Mouse (Mus musculus) midbrain, embryonic 10.5 days (tissue): ENCODE data around the gene Usp49. TPM values are rescaled to one million over a fixed set of nuclear protein-coding genes. Genes with fewer than 3 reads are reported as not detected.
"Not testable (repeated sequence)": the region's sequence is repeated elsewhere in the genome, so short reads cannot be mapped to it uniquely, and the experiment has no call there.

Source experiments
- DNase-seq: peaks from one replicate; pipeline ENCODE4 v3.0.0-alpha.2; 2017; ENCODE audit warnings: low spot score
- H3K27ac ChIP-seq: fragments of 300-500 bp; sonication (generic); replicated peaks from 2 replicates; pipeline ENCODE4 v1.5.1; 2016; ENCODE audit warnings: mild to moderate bottlenecking
- H3K27me3 ChIP-seq: fragments of 300-500 bp; sonication (generic); 2 replicates; pipeline ENCODE4 v1.6.1; 2016; ENCODE audit warnings: low read depth, mild to moderate bottlenecking; ENCODE audit not compliant: poor library complexity, severe bottlenecking
- H3K36me3 ChIP-seq: fragments of 300-500 bp; sonication (generic); 2 replicates; pipeline ENCODE4 v1.6.1; 2016; ENCODE audit warnings: mild to moderate bottlenecking, moderate library complexity
- H3K4me1 ChIP-seq: fragments of 300-500 bp; sonication (generic); 2 replicates; pipeline ENCODE4 v1.6.1; 2016
- H3K4me3 ChIP-seq: fragments of 300-500 bp; sonication (generic); 2 replicates; pipeline ENCODE4 v1.5.1; 2016; ENCODE audit warnings: mild to moderate bottlenecking, moderate library complexity
- H3K9me3 ChIP-seq: fragments of 300-500 bp; sonication (generic); replicated peaks from 2 replicates; pipeline ENCODE4 v1.6.1; 2016; ENCODE audit warnings: mild to moderate bottlenecking
- WGBS: fragments of 180-500 bp; shearing (Covaris S2); methylation state at CpG from one replicate; pipeline ENCODE4 v1.1.7; 2016; 5-methylcytosine and 5-hydroxymethylcytosine counted together
- polyA plus RNA-seq: library from polyadenylated mRNA; unstranded; fragments of >200 nt; fragmentation: Nextera tagmentation; extraction: Ambion mirVana; gene quantifications from 2 replicates; pipeline ENCODE4 v1.2.1, GENCODE M21; 2016

Gene Usp49
- polyA plus RNA-seq, 1 experiment from 2014 or later: 4.9 TPM

DNA sequence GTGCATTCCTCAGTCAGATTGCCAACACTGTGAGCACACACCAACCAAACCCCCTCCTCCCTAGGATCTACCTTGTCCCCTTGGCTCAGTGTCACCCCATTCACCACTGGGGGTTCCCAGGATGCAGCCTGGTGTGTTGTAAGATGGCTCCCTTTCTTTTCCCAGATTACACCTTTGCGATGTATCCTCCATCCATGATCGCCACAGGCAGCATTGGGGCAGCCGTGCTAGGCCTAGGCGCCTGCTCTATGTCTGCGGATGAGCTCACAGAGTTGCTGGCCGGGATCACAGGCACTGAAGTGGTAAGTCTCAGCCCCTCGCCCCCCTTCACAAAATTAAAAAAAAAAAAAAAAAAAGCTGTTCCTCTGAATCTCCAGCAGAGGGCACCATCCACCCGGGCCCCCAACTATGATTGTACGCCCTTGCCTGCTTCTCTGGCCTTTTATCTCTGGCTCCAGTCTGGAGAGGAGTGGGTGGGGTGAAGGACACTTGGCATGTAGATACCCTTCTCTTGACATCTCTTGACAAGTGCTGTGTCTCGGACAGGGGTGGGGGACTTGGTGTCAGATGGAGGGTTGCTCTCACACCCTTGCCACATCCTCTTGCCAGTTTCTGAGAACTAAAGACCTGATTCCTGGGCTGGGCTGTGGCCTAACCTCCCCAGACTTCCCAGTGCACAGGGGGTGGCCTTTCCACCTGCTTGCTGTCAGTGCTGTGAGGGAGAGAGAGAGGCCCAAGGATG lies 32.5 kb upstream of the Usp49 start:
- peak overlapping the region; percentile 95 for H3K27ac ChIP-seq
- H3K36me3 ChIP-seq: peaks cover 62% of the 10 kb centered on the region
- peaks cover 51% of the 10 kb centered on the region for H3K4me1 ChIP-seq
- H3K27me3 ChIP-seq: no peaks in the 10 kb centered on the region
- peak overlapping the region; percentile 96 for H3K4me3 ChIP-seq
- no peaks in the 10 kb centered on the region for H3K9me3 ChIP-seq
- peak; percentile 51 for DNase-seq
- 35% methylated on average over 10 of the region's 10 CpGs for WGBS

DNA sequence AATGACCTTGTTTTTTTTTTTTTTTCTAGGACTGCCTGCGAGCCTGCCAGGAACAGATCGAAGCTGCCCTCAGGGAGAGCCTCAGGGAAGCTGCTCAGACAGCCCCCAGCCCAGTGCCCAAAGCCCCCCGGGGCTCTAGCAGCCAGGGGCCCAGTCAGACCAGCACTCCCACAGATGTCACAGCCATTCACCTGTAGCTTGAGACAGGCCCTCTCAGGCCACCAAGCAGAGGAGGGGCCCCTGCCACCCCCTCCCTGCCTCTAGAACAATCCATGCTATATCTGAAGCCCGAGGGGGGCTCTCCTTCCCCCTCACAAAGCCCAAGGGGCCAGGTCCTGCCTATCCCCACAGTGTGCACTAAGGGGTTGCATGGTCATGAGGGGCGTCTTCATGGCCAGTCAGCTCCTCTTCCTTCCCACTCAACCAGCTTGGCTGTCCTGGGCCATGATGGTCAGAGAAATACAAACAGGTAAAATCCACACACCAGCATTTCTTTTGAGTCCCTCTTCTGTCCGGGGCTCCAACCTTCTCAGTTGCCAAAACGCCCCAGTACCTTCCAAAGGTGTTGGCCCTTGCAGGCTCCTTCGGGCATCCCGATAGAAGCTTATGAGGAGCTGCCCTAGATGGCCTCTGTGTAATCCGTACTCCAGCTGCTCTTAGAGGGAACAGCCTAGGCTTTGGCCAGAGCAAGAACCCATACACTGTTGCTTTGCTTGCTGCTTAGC lies 31.7 kb upstream of the Usp49 start:
- Histone ChIP-seq H3K36me3 (peaks cover 67% of the 10 kb centered on the region), H3K4me1 (peaks cover 47% of the 10 kb centered on the region), H3K4me3 (peak overlapping the region; percentile 96; the same call in 1 of the 2 replicates), H3K27ac (peak overlapping the region; percentile 68)
- 85% methylated on average over 10 of the region's 10 CpGs for WGBS
- H3K27me3 ChIP-seq, DNase-seq, H3K9me3 ChIP-seq: not testable (repeated sequence)

DNA sequence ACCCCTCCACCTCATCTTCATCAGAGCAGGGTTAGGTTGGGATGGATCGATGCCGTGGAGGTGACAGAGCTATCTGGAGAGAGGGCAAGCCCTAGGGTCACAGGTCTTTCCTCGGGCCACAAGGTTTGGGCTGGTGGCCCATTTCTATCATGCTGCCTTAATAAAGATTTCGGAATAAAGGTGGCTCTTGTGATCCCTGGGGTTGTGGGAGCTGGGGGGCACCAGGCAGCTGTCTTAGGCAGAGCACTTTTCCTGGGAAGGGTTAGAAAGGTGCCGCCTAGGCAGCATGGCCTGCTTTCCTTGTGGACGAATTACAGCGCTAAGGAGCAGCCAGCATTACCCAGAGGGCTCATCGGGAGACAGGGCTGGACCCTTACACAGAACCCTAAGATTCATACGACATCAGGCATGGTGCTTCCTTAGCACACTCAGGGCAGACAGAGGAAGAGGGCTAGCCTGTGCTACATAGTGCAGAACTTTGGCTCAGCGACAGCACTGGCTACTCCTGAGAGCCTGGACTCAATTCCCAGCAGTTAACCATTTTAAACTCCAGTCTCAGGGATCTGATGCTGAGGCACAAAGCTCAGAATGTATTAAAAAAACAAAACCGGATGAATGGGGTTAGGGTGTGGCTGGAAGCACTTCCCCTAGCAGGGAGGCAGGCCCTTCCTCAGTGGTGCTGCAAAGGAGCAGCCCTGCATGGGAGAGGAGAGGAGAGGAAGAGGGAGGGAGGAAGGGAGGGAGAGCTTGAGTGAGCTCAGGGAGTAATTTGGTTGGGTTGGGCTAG lies 30.8 kb upstream of the Usp49 start:
- no peaks in the 10 kb centered on the region for H3K27me3 ChIP-seq
- peaks cover 40% of the 10 kb centered on the region for H3K4me1 ChIP-seq
- no peak overlapping the region for H3K4me3 ChIP-seq
- no peak for DNase-seq
- no peaks in the 10 kb centered on the region for H3K9me3 ChIP-seq
- 83% methylated on average over 11 of the region's 11 CpGs for WGBS
- no peak overlapping the region for H3K27ac ChIP-seq
- H3K36me3 ChIP-seq: peaks cover 76% of the 10 kb centered on the region

DNA sequence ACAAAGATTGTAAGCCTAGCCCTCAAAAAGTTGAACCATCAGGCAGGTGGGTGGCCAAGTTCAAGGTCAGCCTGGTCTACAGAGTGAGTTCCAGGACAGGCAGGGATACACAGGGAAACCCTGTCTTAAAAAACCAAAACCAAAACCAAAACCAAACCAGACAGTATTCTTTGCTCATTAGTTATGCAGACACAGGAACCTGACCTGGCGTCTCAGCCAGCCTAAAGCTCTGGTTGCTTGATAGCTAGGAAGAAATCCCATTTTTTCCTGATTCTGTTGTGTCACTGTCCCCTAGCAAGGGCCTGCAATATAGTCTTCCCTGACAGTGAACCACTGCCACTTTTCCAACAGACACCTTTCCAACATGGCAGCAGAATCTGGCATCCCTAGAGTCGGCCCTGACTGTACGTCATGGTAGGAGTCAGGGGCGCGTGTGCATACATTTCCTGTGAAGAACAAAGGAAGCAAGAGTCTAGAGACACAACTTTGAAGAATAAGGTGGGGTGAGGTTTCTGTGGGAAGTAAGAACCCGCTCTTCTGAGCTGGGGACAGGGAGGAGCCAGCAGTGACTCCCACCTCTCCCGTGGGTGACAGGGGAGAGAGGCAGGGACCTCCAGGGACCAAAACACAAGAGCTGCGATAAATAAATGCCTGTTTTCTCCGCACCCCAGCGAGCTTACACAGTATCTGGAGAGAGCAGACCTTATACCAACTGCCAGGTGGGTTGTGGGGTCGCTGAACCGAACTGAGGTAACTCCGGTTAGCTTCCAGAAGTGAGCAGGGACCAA lies 29.7 kb upstream of the Usp49 start:
- Histone ChIP-seq H3K9me3 (no peaks in the 10 kb centered on the region), H3K27ac (no peak overlapping the region), H3K4me3 (no peak overlapping the region), H3K4me1 (peaks cover 29% of the 10 kb centered on the region), H3K27me3 (no peaks in the 10 kb centered on the region), H3K36me3 (peaks cover 87% of the 10 kb centered on the region)
- DNase-seq: no peak
- 92% methylated on average over 13 of the region's 13 CpGs for WGBS

DNA sequence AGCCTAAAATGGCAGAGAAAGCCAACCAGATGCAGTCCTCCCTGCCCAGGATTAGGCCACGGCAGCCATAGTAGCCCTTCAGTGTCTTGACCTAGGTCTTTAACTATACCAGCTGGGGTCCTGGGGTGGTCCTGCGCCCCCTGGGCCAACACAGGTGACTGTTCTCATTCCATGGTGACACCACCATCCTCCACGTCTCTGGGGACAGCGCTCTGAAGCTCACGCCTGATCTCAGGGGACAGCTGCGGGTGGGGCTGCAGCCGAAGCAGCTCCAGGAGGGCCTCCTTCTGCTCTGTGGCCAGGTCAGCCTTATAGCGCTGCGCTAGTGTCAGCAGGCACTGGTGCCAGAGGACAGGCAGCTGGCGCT lies 29.1 kb upstream of the Usp49 start:
- Histone ChIP-seq H3K4me1 (peaks cover 23% of the 10 kb centered on the region), H3K9me3 (no peaks in the 10 kb centered on the region), H3K4me3 (no peak overlapping the region), H3K27me3 (no peaks in the 10 kb centered on the region), H3K27ac (no peak overlapping the region), H3K36me3 (peaks cover 93% of the 10 kb centered on the region)
- DNase-seq: no peak
- 96% methylated on average over 10 of the region's 10 CpGs for WGBS

DNA sequence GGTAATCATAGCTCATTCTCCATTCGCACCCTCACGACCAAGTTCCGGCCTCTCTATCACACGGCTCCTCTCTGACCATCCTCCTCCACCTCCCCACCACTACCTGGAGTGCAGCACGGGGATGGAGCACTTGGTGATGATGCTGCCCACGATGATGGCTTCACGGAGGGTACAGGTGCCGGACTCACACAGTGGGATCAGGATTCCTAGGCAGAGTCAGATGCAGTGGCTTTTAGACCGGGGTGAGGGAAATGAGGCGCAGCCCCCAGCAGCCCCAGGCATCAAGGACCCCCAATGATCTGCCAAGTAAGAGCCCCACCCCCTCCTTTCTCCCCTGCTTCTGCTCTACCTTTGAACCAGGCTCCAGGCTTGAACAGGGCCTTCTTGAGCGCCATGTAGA lies 28.2 kb upstream of the Usp49 start:
- Histone ChIP-seq H3K4me1 (peaks cover 14% of the 10 kb centered on the region), H3K36me3 (peaks cover 96% of the 10 kb centered on the region), H3K27me3 (no peaks in the 10 kb centered on the region), H3K27ac (no peak overlapping the region), H3K4me3 (no peak overlapping the region), H3K9me3 (no peaks in the 10 kb centered on the region)
- no peak for DNase-seq
- WGBS: 94% methylated on average over 11 of the region's 11 CpGs

DNA sequence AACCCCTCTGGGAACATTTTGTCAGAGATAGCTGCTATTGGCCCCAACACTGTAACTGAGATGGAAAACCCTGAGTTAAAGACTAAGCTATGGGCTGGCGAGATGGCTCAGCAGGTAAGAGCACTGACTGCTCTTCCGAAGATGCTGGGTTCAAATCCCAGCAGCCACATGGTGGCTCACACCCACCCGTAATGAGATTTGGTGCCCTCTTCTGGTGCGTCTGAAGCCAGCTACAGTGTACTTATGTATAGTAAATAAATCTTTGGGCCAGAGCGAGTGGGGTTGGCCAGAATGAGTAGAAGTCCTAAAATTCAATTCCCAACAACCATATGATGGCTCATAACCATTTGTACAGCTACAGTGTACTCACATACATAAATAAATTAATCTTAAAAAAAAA lies 24.3 kb upstream of the Usp49 start:
- H3K27me3 ChIP-seq: no peaks in the 10 kb centered on the region
- H3K27ac ChIP-seq: no peak overlapping the region
- H3K9me3 ChIP-seq: no peaks in the 10 kb centered on the region
- DNase-seq: no peak
- H3K4me1 ChIP-seq: peaks cover 10% of the 10 kb centered on the region
- WGBS: 81% methylated on average over 5 of the region's 5 CpGs
- H3K4me3 ChIP-seq: no peak overlapping the region
- H3K36me3 ChIP-seq: peaks cover 76% of the 10 kb centered on the region

DNA sequence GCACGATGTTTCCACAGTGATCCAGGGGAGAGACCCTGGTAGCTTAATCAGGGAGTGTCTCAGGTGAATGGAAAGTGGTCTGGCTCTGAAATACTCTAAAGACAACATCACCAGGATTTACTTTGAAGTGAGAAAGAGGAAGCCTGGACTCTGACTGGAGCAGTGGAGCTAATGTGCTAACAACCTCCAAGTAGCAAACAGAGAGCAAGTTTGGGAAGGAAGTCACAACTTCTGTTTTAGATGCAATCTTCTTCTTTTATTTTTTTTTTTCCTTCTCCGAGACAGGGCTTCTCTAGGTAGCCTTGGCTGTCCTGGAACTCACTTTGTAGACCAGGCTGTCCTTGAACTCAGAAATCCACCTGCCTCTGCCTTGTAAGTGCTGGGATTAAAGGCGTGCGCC lies 21.3 kb upstream of the Usp49 start:
- no peak for DNase-seq
- no peak overlapping the region for H3K27ac ChIP-seq
- no peak overlapping the region for H3K4me3 ChIP-seq
- 94% methylated on average over 4 of the region's 4 CpGs for WGBS
- H3K36me3 ChIP-seq: peaks cover 60% of the 10 kb centered on the region
- no peaks in the 10 kb centered on the region for H3K9me3 ChIP-seq
- no peaks in the 10 kb centered on the region for H3K27me3 ChIP-seq
- H3K4me1 ChIP-seq: peaks cover 24% of the 10 kb centered on the region

DNA sequence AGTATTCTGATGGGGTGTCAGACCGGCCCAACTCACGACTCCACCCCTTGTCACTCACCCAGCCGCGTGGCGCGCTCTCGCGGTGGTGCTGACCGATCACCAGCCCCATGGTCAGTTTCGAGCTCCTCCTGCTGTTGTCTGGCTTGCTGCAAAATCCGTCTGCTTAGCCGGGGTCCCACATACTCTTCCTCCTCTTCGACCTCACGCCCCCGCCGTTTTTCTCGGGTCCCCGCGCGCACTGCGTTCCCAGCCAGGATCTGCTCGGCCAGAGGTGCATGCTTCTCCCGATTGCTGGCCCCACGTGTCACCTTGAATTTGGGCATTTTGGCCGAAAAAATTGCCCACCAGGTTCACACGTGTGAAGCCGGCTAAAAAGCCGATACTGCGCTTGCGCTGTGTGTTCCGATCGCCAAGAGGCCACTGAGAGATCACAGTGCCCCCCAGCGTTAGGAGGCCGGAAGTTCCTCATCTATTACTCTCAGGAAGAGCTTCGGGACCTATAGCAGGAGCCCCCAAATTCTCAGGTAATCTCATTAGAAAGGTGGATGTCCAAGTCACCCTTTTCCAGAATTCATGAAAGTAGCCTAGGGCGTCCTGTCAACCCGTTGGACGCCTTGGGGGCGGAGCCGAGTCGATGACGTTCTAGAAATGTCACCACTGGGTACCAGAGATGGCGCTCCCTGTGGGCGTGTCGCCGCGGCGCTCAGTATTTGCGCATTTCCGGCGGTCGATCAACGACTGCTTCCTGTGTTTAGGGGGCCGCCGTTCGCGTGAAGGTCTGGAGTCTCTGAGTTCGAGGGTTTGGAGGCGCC lies 19.4 kb upstream of the Usp49 start, which contains the start of the genes Bysl, Med20 and Gm20517:
Gene Bysl (minus strand): TSS at position 644 of the 812 bp plus-strand sequence.
Gene Med20 (plus strand): TSS at position 734 of the 812 bp plus-strand sequence.
Gene Gm20517 (plus strand): TSS at position 741 of the 812 bp plus-strand sequence.
- H3K27ac ChIP-seq: peak within 1 kb of the TSS; percentile 87
- peaks cover 24% of the 10 kb centered on the region for H3K4me1 ChIP-seq
- H3K4me3 ChIP-seq: peak within 1 kb of the TSS; percentile 90
- H3K36me3 ChIP-seq: peaks cover 60% of the 10 kb centered on the region
- WGBS: under 1% methylated on average over 59 of the region's 59 CpGs
- H3K27me3 ChIP-seq: no peaks in the 10 kb centered on the region
- peak; percentile 97 for DNase-seq
- no peaks in the 10 kb centered on the region for H3K9me3 ChIP-seq

DNA sequence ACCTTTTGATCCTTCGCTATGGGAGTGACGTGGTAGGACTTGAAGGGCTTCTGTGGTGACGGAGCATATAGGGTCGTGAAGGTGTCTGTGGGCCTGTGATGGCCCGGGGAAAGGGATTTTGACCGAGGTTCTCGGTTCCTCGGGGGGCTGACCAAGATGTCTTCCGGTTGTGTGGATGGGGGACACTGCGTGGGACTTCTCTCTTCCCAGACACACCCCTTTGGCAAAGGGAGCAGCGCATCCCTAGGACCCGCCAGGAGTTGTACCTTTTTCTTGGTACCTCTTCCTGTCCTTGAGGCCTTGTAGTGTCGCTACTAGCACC lies 18.9 kb upstream of the Usp49 start:
- H3K27ac ChIP-seq: peak overlapping the region; percentile 87
- no peak for DNase-seq
- H3K4me3 ChIP-seq: peak overlapping the region; percentile 90
- no peaks in the 10 kb centered on the region for H3K27me3 ChIP-seq
- 0% methylated on average over 13 of the region's 13 CpGs for WGBS
- H3K9me3 ChIP-seq: no peaks in the 10 kb centered on the region
- peaks cover 24% of the 10 kb centered on the region for H3K4me1 ChIP-seq
- H3K36me3 ChIP-seq: peaks cover 60% of the 10 kb centered on the region

DNA sequence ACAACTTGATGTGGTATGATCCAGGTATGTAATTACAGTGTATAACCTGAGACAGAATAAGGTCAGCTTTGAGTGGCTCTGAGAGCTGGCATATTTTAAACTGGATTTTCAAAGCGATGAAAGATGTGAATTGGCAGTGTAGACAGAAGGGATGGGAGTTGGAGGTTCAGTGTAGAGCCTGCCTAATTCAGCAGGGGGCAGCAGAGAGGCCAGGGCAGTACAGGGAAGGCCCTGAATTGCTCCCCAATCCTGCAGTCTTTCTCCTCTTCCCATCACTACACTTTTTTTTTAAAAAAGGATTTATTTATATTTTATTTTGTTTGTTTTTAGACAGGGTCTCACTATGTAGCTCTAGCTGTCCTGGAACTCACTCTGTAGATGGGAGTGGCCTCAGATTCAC lies 16.5 kb upstream of the Usp49 start:
- no peak for DNase-seq
- Histone ChIP-seq H3K4me1 (peaks cover 24% of the 10 kb centered on the region), H3K36me3 (peaks cover 59% of the 10 kb centered on the region)

More for the DNA sequence above, 16.5 kb upstream of the Usp49 start:
- WGBS: 91% methylated on average over 1 of the region's 1 CpGs
- Histone ChIP-seq H3K9me3 (no peaks in the 10 kb centered on the region), H3K27me3 (no peaks in the 10 kb centered on the region), H3K27ac (no peak overlapping the region), H3K4me3 (no peak overlapping the region)
